Mouse (Mus musculus): ENCODE measurements around the gene Ncdn.

The Ncdn gene

GRCm38 (mm10) chr4:126752608-126753141 lies 563 bp downstream of the Ncdn start:
- DNase-seq (ENCODE audit: low spot score in 2 of 2): peak in 1 of 2 experiments; percentile 18

GRCm38 (mm10) chr4:126752024-126752607 lies 1.1 kb downstream of the Ncdn start:
- DNase-seq (ENCODE audit: low spot score in 2 of 2): no peak

GRCm38 (mm10) chr4:126751556-126752023 lies 1.6 kb downstream of the Ncdn start:
- DNase-seq (ENCODE audit: low spot score in 2 of 2): no peak

GRCm38 (mm10) chr4:126750863-126751555 lies 2.2 kb downstream of the Ncdn start:
- DNase-seq (ENCODE audit: low spot score in 2 of 2): no peak

GRCm38 (mm10) chr4:126750046-126750683 lies 3.1 kb downstream of the Ncdn start:
- no peak for DNase-seq (ENCODE audit: low spot score in 2 of 2)

- no peak for DNase-seq (ENCODE audit: low spot score in 2 of 2)
These were observed 3.7 kb downstream of the Ncdn start for GRCm38 (mm10) chr4:126749553-126749952.

GRCm38 (mm10) chr4:126748381-126748780 lies 4.9 kb downstream of the Ncdn start:
- DNase-seq (ENCODE audit: low spot score in 2 of 2): no peak

GRCm38 (mm10) chr4:126746194-126746840 lies 6.9 kb downstream of the Ncdn start:
- DNase-seq (ENCODE audit: low spot score in 2 of 2): no peak

- peak; percentile 26 to 34 for DNase-seq (ENCODE audit: low spot score in 2 of 2)
These were observed 7.6 kb downstream of the Ncdn start for GRCm38 (mm10) chr4:126745506-126746193.

GRCm38 (mm10) chr4:126744831-126745230 lies 8.4 kb downstream of the Ncdn start:
- DNase-seq (ENCODE audit: low spot score in 2 of 2): no peak

- no peak for DNase-seq (ENCODE audit: low spot score in 2 of 2)
These were observed 9.5 kb downstream of the Ncdn start for GRCm38 (mm10) chr4:126743713-126744112.

GRCm38 (mm10) chr4:126742976-126743375 lies 10.3 kb downstream of the Ncdn start:
- DNase-seq (ENCODE audit: low spot score in 2 of 2): no peak

GRCm38 (mm10) chr4:126741448-126741847 lies 11.8 kb downstream of the Ncdn start:
- peak; percentile 66 to 71 for DNase-seq (ENCODE audit: low spot score in 2 of 2)

GRCm38 (mm10) chr4:126739966-126740676 lies 13.1 kb downstream of the Ncdn start:
- DNase-seq (ENCODE audit: low spot score in 2 of 2): no peak

GRCm38 (mm10) chr4:126736001-126736414 lies 17.2 kb downstream of the Ncdn start, which contains the start of gene Tfap2e:
TSS of gene Tfap2e (minus strand) at chr4:126736240.
- no peak for DNase-seq (ENCODE audit: low spot score in 2 of 2)

- DNase-seq (ENCODE audit: low spot score in 2 of 2): no peak
These were observed 17.7 kb downstream of the Ncdn start for GRCm38 (mm10) chr4:126735382-126736000.

- DNase-seq (ENCODE audit: low spot score in 2 of 2): no peak
These were observed 18.4 kb downstream of the Ncdn start for GRCm38 (mm10) chr4:126734700-126735381.

GRCm38 (mm10) chr4:126734001-126734603 lies 19.1 kb downstream of the Ncdn start:
- DNase-seq (ENCODE audit: low spot score in 2 of 2): no peak
